Mouse (Mus musculus) thymus, adult 2 months (tissue): ENCODE results near the gene Parn.

Source experiments
- CTCF ChIP-seq: fragments of 200-500 bp; IDR thresholded peaks from 2 replicates; pipeline ENCODE4 v1.5.1; 2012; ENCODE audit warnings: mild to moderate bottlenecking, control low read depth, low read length, moderate library complexity, borderline replicate concordance; ENCODE audit not compliant: control insufficient read depth, poor library complexity, insufficient read depth; ENCODE audit errors: extremely low read depth
- POLR2A ChIP-seq: fragments of 200-500 bp; IDR thresholded peaks from 2 replicates; pipeline ENCODE4 v1.6.1; 2012; ENCODE audit warnings: mild to moderate bottlenecking, low read length, control low read depth, moderate library complexity; ENCODE audit not compliant: control insufficient read depth, poor library complexity, insufficient read depth; ENCODE audit errors: extremely low read depth

GRCm38 (mm10) chr16:13702184-13702583 is 34.2 kb upstream of the Parn start:
- TF ChIP-seq POLR2A: no peak
- TF ChIP-seq CTCF: no peak
